Mouse (Mus musculus): ENCODE results near the gene Whrn. TPM values are rescaled to one million over a fixed set of nuclear protein-coding genes. Genes with fewer than 3 reads are reported as not detected.
A peak's percentile ranks its signal among the peaks of the same experiment; 100 is the strongest.

Gene Whrn
- total RNA-seq, 2 experiments from 2014 or later, result 23.8 to 29.4 TPM

DNA sequence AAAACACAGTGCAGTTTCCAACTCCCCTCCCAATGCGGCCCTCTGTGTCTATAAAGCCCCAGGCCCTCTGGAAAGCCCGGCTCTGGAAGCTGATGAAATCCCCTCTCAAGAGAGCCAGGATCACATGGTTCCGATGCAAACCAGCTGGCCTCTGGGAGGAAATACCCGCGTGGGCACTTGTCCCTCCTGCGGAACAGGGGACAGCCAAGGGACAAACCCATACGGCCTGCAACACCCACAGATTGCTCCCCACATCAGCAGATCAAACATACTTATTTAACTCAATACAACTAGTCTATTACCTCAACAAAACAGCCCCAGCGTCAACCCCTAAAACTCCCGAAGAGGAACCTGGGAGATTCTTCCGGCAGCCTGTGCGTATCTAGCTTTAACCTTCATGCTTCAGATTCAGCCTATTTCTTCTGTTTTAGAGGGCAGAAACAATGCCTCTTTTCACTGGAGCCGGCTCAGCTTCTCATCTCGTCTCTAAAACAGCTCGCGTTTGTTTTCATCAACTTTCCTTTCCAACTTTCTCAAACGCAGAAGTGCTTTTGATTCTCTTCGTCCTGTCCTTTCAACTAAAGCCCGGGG is 86.4 kb downstream of the Whrn start:
- peak in 1 of 2 experiments; percentile 44 for DNase-seq (ENCODE audit: low spot score in 2 of 2)

DNA sequence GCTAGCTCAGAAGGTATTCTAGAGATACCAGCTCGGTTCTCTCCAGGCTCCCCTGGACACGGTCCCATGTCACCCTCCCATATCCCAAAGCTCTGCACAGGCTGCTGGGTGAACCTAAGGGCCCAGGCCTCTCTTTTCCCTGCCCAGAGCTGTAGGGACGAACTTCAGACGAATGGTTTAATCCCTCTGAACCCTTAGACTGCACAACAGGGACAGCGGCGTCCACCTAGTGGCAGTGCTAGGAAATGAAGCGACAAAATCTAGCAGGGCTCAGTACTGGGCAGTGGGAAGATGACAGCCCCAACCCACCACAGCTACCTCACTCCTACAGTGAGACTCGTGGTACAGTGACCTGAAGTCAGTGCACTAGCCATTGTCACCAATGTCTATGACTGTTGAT is 87.1 kb downstream of the Whrn start:
- DNase-seq (ENCODE audit: low spot score in 2 of 2), result peak; percentile 73 to 78

DNA sequence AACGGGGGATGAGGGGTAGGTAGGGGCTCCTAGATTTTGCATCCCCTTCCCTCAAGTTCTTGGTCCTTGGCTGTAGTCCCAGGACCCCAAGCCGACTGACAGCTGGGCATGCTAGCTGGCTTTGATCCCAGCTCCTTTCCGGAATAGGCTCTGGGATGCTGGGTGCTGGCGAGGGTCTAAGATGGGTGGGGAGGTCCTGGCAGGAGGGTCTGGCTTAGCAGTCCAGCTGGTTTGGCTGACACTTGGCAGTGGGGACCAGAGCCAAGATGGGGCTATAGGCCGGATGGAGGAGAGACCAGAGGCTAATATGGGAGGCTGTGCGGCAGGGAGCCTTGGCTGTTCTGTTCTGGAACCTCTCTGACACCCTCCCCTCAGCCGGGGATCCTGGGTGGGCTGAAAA is 87.5 kb downstream of the Whrn start:
- peak in 1 of 2 experiments; percentile 56 for DNase-seq (ENCODE audit: low spot score in 2 of 2)

DNA sequence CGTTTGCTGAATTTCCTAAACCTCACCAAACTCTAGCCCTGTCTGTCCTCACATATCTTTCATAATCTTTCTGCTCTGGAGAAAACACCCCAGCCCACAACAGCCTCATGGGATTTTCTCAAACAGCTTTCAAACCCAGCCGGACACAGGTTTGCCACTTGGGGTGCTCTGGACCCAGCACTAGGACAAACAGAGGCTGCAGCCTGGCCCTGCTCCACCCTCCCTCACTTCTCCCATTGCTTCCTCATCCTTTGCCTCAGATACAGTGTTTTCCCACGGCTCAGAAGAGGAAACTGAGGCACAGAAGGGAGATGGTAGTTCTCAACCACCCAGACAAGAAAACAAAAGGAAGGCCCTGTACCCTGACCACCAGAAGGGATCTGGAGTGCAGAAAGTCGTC is 90.1 kb downstream of the Whrn start:
- DNase-seq (ENCODE audit: low spot score in 2 of 2), result no peak

DNA sequence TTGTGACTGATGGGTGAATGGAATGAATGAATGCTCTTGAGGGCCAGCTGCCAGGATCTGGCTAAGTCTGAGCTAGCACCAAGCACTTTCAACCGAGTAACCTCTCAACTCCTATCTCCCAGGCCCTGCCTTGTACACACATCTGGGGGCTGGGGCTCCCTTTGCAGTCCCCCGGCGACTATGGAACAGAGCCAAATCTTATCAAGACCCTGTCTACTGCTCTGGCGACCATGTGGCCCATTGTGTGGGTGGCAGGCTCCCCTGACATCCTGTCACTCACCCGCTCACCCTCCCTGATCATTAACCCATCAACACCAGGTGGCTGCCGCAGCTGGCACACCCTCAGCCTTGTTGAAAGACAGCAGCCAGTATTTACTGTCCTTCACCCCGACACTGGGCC is 90.7 kb downstream of the Whrn start:
- no peak for DNase-seq (ENCODE audit: low spot score in 2 of 2)

DNA sequence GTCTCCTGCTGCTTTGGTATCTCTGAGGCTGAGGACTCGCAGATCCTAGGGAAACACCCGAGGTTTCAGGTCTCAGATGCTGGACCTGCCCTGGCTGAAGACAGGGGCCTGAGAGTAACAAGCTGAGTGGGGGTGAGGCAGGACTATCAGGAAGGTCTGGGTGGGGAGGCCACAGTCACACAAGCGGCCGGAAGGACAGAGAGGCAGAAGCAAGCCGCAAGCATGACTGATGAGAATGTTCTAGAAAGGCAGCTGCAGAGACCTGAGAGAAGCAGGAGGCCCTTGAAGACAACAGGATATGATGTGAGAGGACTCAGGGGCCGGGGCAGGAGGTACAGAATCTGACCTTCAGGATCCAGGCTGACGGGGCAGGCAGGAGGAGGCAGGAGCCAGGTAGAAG is 91.6 kb downstream of the Whrn start:
- no peak for DNase-seq (ENCODE audit: low spot score in 2 of 2)

DNA sequence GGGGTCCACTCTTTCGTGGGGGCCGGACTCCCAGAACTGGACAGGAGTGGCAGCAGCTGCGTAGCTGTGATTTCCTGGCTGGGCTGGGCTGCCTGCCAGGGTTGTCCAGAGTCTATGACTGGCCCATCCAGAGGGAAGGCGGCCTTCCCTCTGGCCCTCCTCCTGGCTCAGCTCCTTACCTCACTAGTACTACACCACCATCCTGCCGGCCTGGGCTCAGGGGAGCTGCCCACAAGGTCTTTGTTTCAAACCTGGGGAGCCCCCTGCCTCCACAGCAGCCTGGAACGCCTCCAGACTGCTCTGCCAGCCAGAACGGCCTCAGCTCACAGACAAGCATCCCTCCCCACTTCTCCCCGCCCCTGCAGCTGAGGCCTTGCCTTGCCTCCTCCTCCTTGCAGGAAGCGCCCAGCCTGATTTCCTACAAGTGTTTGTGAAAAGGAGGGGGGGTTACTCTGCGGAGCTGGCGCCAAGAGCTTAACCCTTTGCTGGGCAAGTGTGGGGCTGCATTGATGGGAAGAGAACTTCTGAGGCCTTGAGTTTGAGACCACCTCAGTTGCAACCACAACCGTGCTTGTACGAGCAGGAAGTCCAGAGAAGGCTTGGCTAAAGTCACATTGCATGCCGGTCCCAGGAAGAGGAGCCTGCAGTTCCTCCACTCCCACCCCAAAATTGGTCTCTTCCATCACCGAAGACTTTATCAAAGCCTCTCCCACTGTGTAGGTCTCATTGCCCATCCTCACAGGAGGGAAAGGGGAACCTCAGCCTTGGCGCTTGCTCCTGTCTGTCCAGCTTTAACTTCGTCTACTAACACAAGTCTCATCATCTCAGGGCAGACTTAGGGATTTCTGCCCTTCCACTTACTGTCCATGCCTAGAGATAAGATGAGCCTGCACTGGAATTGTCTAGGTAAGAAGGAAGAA is 92.5 kb downstream of the Whrn start, which contains the start of gene Akna:
TSS of gene Akna (minus strand) at position 315 of the 920 bp plus-strand sequence.
- DNase-seq (ENCODE audit: low spot score in 2 of 2), result peak; percentile 71 to 82

DNA sequence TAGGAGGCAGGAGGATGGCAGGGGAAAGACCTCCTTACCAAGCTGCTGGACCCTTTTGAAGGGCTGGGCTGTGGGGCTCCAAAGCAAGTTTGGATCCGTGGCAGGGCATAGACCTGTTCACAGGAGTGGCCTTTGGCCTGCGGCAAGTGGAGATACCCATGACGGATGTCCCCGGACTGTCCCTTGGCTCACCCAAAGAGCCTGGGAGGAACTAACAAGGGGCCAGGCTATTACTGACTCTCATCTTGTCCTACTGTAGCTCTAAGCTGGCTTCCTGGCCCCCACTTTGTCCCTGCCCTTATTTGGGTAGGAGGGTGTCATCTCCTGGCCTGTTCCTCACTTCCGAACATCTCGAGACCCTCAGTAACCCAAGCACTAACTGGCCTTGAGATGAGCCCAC is 93.2 kb downstream of the Whrn start:
- DNase-seq (ENCODE audit: low spot score in 2 of 2), result no peak

DNA sequence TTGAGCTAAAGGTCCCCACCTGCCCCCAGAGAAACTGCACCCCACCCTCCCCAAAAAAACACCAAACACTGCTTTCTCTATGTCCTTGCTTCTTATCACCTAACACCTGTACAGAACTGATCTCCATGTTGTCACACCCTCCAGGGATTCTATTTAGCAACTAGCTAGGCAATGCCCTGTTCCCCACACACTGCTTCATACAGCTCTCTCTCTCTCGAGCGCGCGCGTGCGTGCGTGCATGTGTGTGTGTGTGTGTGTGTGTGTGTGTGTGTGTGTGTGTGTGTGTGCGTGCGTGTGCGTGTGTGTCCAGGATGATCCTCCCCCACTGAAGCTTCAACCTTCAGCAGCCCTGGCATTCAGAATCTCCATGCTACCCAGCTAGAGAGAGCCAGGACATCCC is 93.7 kb downstream of the Whrn start:
- DNase-seq (ENCODE audit: low spot score in 2 of 2), result no peak

DNA sequence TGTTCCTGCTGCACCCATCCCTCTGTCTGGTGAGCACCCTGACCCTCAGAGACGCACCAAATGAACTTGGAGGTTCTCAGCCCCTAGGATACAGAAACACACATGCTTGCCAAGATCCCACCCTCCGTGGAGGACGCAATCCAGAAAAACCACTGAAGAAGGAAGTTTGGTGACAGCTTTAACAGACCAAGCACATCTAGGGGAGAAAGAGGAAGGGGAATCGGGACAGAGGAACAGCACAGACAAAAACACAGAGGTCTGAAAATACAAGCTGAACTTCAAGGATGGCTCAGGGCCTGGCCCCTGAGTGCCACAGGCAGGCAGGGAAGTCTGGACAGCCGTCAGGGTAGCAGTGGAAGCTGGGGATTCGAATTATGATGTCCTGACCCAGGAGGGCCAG is 94.2 kb downstream of the Whrn start:
- no peak for DNase-seq (ENCODE audit: low spot score in 2 of 2)

DNA sequence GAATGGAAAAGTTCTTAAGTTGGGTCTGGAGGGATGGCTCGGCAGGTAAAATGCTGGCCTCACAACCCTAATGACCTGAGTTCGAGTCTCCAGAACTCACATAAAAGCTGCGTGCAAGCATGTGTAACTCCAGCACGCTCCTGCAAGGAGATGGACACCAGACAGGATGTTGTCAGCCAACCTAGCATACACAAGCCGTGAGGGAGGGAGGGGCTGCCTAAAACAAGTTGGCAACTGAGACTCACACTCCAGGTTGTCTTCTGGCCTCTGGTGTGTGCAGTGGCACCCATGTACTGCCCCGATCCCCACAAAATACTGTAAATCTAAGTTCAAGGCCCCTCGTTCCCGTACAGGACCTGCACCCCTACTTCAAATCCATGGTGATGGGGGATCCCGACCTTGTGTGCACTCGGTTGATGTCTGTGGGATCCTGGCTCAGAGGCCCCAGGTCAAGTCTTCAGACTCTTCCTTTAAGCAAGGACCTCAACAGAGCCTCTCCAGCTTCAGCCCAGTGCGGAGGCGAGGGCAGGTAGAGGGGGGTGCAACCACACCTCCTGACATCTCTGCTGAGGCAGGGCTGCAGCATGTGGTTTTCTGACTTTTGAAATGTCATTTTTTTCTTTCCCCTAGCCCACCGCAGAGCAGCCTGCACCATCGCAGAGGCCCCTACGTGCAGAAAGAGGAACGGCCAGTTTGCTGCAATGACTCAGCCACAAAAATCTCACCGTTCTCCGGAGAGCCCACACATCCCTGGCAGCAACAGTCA is 95.1 kb downstream of the Whrn start:
- DNase-seq (ENCODE audit: low spot score in 2 of 2), result no peak

DNA sequence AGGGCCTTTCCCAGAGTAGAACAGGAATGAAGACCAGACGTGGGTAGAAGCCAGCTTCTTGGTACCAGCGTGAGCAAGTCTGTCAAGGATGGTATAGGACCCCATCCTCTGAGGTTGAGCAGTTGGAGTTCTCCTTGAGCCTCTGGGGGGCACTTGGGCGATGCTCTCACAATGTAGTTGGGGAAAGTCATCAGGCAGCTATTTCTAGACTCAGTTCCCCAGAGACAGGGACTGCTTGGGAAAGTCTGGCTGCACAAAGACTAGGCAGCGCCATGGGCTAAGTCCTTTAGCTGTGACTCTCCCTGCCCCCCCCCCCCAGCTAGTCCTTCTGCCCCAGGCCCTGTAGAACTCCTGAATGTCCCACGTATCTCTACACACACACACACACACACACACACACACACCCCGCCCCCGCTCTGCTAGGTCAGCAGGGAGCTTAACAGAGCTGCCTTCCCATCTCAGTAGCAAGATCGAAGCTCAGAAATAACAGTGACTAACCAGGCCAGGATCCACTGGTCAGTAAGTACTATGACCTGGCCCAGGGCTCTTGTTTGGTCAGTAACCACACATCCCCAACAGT is 96.0 kb downstream of the Whrn start:
- DNase-seq (ENCODE audit: low spot score in 2 of 2), result no peak

DNA sequence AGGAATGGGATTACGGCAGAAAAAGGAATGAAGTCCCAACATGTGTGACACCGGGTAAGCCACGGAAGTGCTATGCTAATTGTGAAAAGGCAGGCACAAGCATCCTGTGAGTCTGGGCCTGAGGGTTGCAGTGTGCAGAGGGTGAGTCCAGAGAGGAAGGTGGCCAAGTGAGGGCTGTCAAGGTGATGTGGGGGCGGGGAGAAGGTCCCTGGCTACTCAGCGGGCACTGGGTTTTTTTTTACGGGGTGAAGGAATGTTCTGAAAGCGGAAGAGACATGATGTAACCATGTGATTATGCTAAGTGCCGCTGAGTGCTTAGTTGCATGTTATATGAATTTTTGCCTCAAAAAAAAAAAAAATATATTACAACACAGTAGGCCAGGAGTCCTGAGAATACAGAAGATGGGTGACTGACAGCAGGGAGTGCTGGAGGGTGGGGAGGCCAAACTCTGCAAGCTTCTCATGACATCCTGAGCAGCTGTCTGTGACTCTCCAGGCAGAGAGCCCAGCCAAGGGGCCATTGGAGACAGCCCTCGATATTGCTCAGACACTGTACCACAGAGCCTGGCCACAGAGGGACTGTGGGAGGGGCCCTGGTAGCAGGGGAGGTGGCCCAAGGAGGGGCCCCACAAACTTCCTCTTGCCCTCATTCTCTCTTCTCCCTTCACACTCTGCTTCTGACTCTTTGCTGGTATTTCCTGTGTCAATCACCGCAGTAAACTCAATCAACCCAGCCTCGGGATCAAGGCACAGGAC is 96.8 kb downstream of the Whrn start:
- no peak for DNase-seq (ENCODE audit: low spot score in 2 of 2)

DNA sequence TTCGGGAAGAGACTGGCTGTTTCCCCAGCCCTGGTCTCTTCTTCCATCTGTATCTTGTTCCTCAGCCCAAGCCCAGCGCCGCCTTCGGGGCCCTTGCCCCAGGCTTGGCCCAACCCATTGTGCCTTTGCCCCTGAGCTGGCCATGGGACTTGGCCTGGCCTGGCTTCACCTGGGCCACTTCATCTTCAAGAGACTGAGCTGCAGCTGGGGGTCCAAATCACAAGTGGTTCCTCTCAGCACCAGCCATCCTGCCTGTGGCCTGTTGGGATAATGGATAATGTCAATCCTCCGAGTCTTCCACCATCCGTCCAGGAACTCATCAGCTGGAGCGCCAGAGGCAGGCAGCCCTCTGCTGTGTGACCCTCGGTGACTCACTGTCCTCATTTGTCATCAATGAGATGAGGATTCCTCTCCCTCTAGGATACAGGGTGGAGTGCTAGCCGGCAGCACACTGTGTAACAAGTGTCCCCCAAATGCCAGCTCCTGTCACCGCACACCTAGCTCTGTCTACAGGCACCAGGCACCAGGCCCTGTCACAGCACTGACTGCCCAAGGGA is 97.7 kb downstream of the Whrn start:
- no peak for DNase-seq (ENCODE audit: low spot score in 2 of 2)

DNA sequence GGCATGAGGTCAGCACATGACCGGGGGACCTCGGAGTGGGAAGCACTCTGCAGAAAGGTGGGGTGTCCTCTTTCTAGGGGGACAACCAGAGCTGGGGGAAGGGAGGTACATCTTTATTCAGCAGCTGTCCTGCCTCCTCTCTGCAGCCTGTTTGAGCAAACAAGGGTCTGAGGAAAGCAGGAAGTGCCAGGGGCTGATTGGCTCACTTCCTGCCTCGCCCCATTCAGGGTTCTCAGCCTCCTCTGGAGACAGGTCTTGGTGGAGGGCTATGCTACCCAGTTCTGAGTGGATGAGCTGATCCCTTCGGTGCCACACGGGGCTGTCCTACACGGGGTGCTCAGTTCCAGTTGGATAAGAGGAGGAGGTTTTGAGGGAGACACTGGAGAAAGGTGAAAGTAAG is 104.5 kb downstream of the Whrn start:
- no peak for DNase-seq (ENCODE audit: low spot score in 2 of 2)

DNA sequence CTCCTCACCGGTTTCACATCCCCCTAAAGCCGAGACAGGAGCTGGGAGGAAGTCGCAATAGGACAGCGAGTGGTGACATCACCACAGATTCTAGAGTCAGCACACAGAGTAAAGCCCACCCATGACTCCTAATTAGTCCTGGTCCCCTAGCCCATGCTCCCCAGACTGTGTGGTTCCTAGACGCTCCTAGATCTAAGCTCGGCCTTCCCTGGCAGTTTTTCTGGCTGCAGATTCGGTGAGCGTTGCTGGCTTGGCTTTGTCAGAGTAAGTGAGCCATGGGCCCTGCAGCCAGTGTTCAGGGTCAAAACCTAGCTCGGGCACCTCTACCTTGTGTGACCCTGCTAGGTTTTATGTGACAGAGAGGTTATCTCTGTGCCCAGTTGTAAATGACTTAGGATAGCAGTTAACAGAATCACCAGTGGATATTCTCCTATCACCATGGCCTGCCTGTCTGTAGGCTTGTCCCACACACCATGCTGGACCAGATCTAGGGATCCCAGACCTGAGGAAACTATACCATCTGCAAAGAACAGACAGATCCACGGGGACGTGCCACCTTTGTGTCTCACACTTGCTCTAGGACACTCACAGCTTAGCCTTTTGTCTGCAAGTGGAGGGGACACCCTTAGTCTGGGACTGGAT is 105.8 kb downstream of the Whrn start:
- DNase-seq (ENCODE audit: low spot score in 2 of 2), result no peak

DNA sequence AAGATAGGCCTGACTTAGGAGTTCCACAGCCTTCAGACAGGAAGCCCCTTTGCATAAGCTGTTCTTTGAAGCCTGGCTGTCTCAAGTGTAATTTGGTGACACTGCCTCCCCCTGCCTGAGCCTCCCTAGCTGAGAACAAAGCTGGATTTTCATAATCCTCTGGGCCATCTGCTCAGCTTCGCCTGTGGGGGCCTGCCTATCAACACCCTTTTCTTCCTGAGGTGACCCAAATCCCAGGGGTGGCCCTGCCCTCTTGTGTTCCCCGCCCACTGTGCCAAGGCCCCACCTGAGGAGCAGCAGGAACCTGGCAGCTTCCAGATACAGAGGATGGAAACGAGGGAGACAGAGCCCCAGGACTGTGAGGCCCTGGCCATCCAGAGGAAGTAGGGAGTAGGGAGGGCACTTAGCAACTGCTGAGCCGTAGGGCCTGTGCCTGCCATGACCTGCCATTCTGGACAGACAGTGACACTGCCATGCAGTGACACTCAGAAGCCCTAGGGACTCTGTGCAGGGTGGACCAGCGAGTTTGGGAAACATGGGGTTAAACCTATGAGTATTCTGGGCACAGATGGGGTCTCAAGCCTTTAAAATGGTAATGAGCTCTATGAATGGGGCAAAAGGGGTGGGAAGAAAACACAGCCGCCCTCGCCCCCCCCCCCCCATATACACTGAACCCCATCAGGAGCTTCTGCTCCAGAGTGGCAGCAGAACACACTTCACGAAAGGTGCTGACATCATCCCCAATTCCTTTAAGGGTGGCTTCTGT is 106.5 kb downstream of the Whrn start:
- no peak for DNase-seq (ENCODE audit: low spot score in 2 of 2)

DNA sequence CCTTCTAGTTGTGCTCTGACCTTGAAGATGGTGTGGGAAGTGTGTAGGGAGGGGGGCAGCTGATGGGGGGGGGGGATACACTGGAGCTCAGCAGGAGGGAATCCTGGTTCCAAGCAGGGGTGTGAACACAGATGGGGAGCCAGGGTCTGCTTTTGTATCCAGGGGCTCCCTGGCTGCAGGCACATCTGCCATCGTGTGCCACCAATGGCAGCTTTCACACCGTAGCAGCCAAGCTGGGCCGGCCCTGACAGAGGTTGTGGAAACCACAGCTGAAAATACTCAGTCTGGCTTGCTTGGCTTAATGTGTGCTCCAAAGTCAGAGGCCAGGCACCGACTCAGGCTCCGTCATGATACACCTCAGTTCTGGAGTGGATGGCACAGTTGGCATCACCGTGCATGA is 107.8 kb downstream of the Whrn start:
- DNase-seq (ENCODE audit: low spot score in 2 of 2), result no peak

DNA sequence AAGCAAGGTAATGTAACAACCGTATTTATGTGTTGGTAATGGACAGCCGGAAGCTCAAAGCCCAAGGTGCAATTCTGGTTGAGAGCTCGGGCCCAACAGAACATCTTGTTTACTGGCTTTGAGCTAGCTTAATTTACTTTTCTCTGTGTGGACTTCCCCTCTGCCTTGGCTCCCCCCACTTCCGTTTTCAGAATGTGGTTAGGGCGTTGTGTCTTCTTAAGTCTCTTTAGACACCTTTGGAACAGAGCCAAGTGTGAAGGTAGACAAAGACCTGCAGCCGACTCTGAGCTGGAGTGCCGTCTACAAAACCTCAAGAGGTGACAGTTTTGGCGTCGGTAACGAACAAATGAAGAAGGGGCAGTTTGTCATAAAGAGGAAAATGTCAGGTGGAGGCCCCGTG is 110.0 kb downstream of the Whrn start:
- no peak for DNase-seq (ENCODE audit: low spot score in 2 of 2)
